Mouse (Mus musculus): ENCODE data around the gene Tenm4.

- TF ChIP-seq CTCF (IDR thresholded peaks at IDR 0.05; ENCODE audit: borderline replicate concordance, insufficient read depth, low read depth, low read length) (no peak), POLR2A (IDR thresholded peaks at IDR 0.05; ENCODE audit: borderline replicate concordance, insufficient read depth, low read length) (no peak)
Measured at GRCm38 (mm10) chr7:96705307-96706129, 534.5 kb downstream of the Tenm4 start.
